Comparison of ENCODE assay signal across 13 mouse cellular contexts in genomic region chr6:82755338-82755737, GRCm38 (mm10). TPM values are rescaled to one million over a fixed set of nuclear protein-coding genes. Genes with fewer than 3 reads are reported as not detected.
DNase-seq lines count a peak whose midpoint lies in the region; ATAC-seq and TF ChIP-seq lines count a peak whose summit lies in the region.
"Had no signal": no experiment of that assay in that cellular context is flagged by ENCODE, and none has a peak within 500 bp of the region (broad histone marks: within the 10 kb centered on the region; RNA-seq: fewer than 3 reads in every experiment).

No protein-coding gene starts in this region.

- ATAC-seq in embryonic facial prominence, embryonic 11.5 days (replicated peaks; ENCODE audit: insufficient number of reproducible peaks, low FRiP score, low TSS enrichment, low read depth): no peak

- DNase-seq in embryonic facial prominence, embryonic 11.5 days (ENCODE audit: low spot score): peak; percentile 10
- DNase-seq in embryonic facial prominence, embryonic 10.5 days (ENCODE audit: low spot score): no peak
- no peak for DNase-seq in left cerebral cortex, adult 2 months (ENCODE audit: extremely low spot score in 1 of 2, low spot score in 2 of 2)
- no peak for DNase-seq in left cerebral cortex, adult 18-20 months (ENCODE audit: low spot score in 2 of 2)
- peak; percentile 19 to 27 for DNase-seq in B cell, adult 2 months
- DNase-seq in urinary bladder, postnatal 36 days (ENCODE audit: low spot score in 2 of 2): no peak
- DNase-seq in left cerebral cortex, postnatal 14 days (ENCODE audit: low spot score in 2 of 2): no peak
- DNase-seq: cerebellum, postnatal 25 days; kidney, adult 9 months; layer of hippocampus, postnatal 36 days; spleen, adult 18-20 months; thymus, adult 18-20 months had no signal

- no peak overlapping the region for H3K4me3 ChIP-seq in embryonic facial prominence, embryonic 11.5 days (ENCODE audit: low read depth, low read length)
- H3K4me3 ChIP-seq in embryonic facial prominence, embryonic 10.5 days: no peak overlapping the region
- H3K4me3 ChIP-seq in left cerebral cortex, adult 2 months: no peak overlapping the region
- H3K4me3 ChIP-seq in bone marrow, adult 2 months (replicated peaks; ENCODE audit: control insufficient read depth, low read depth, low read length): no peak overlapping the region

- H3K9ac ChIP-seq in embryonic facial prominence, embryonic 11.5 days (replicated peaks; ENCODE audit: low read length): no peak overlapping the region

- no peaks in the 10 kb centered on the region for H3K4me1 ChIP-seq in embryonic facial prominence, embryonic 11.5 days (ENCODE audit: control insufficient read depth, insufficient read depth, low read length)
- H3K4me1 ChIP-seq in embryonic facial prominence, embryonic 10.5 days: no peaks in the 10 kb centered on the region
- no peaks in the 10 kb centered on the region; the same call in 1 of the 2 replicates for H3K4me1 ChIP-seq in bone marrow, adult 2 months (ENCODE audit: control insufficient read depth, insufficient read depth, low read length)

- H3K36me3 ChIP-seq in embryonic facial prominence, embryonic 11.5 days (replicated peaks; ENCODE audit: control insufficient read depth, insufficient read depth, low read depth, low read length): no peaks in the 10 kb centered on the region; the same call in 1 of the 2 replicates
- H3K36me3 ChIP-seq in embryonic facial prominence, embryonic 10.5 days (replicated peaks): peaks cover 84% of the 10 kb centered on the region

- H3K4me2 ChIP-seq in embryonic facial prominence, embryonic 11.5 days (ENCODE audit: low read depth, low read length): no peak overlapping the region

- intact Hi-C loops in left cerebral cortex, adult 2 months (cut with DNase I): no loop called here
- intact Hi-C loops in left cerebral cortex, postnatal 14 days (cut with DNase I): no loop called here

- peak; percentile 47 for TF ChIP-seq CTCF in left cerebral cortex, adult 2 months (IDR thresholded peaks at IDR 0.05)
- TF ChIP-seq CTCF in bone marrow, adult 2 months (IDR thresholded peaks at IDR 0.05; ENCODE audit: control insufficient read depth, insufficient read depth, low read length): peak; percentile 72

- no peaks in the 10 kb centered on the region for H3K27me3 ChIP-seq in embryonic facial prominence, embryonic 11.5 days (ENCODE audit: control insufficient read depth, insufficient read depth, low read length)
- H3K27me3 ChIP-seq in embryonic facial prominence, embryonic 10.5 days (replicated peaks; ENCODE audit: low read depth, poor library complexity, severe bottlenecking): no peaks in the 10 kb centered on the region

- no peaks in the 10 kb centered on the region for H3K9me3 ChIP-seq in embryonic facial prominence, embryonic 11.5 days (replicated peaks; ENCODE audit: control insufficient read depth, low read length)
- H3K9me3 ChIP-seq in embryonic facial prominence, embryonic 10.5 days: no peaks in the 10 kb centered on the region

- no peak for TF ChIP-seq POLR2A in bone marrow, adult 2 months (IDR thresholded peaks at IDR 0.05; ENCODE audit: borderline replicate concordance, control insufficient read depth, low read depth, low read length)

- whole genome bisulfite sequencing in embryonic facial prominence, embryonic 11.5 days: 39% methylated on average over 2 of the region's 2 CpGs
- WGBS in embryonic facial prominence, embryonic 10.5 days: 43% methylated on average over 2 of the region's 2 CpGs
- WGBS in bone marrow, adult 2 months: 57% methylated on average over 2 of the region's 2 CpGs

- H3K27ac ChIP-seq in embryonic facial prominence, embryonic 11.5 days (replicated peaks; ENCODE audit: low read depth, low read length): no peak overlapping the region
- H3K27ac ChIP-seq in embryonic facial prominence, embryonic 10.5 days (replicated peaks): no peak overlapping the region
- no peak overlapping the region for H3K27ac ChIP-seq in left cerebral cortex, adult 2 months
- no peak overlapping the region for H3K27ac ChIP-seq in bone marrow, adult 2 months (ENCODE audit: control insufficient read depth, insufficient read depth, low read depth, low read length, poor library complexity)

RNA-seq across cellular contexts. Expression of gene Hk2, which starts 18.9 kb away (rescaled TPM):
- 17.0 and 17.3 TPM in 2 replicates for polyA plus RNA-seq in embryonic facial prominence, embryonic 11.5 days (2014; fragmentation: Nextera tagmentation; extraction: Ambion mirVana)
- polyA plus RNA-seq in embryonic facial prominence, embryonic 10.5 days (2016; fragmentation: Nextera tagmentation; extraction: Ambion mirVana): 27.7 and 32.3 TPM in 2 replicates
- total RNA-seq in left cerebral cortex, adult 2 months (2021): 1 to 10 TPM; 2.9 to 4.1 TPM
- total RNA-seq in left cerebral cortex, adult 18-20 months (2021): 1 to 10 TPM; 2.5 to 4.4 TPM
- 6.8 and 33.9 TPM in 2 replicates for polyA plus RNA-seq in bone marrow, adult 2 months (2011; ENCODE audit: insufficient read depth, insufficient read length, low replicate concordance, missing spikeins)
- total RNA-seq in left cerebral cortex, postnatal 14 days (2021): 1 to 10 TPM; 3.7 TPM

RNA-seq across cellular contexts. Expression of gene Pole4, which starts 50.2 kb away (rescaled TPM):
- polyA plus RNA-seq in embryonic facial prominence, embryonic 11.5 days (2014; fragmentation: Nextera tagmentation; extraction: Ambion mirVana): 116 and 118 TPM in 2 replicates
- 91.8 and 95.3 TPM in 2 replicates for polyA plus RNA-seq in embryonic facial prominence, embryonic 10.5 days (2016; fragmentation: Nextera tagmentation; extraction: Ambion mirVana)
- total RNA-seq in left cerebral cortex, adult 2 months (2021): 10 to 100 TPM; 26.0 to 31.6 TPM
- total RNA-seq in left cerebral cortex, adult 18-20 months (2021): 10 to 100 TPM; 34.5 to 36.1 TPM
- polyA plus RNA-seq in bone marrow, adult 2 months (2011; ENCODE audit: insufficient read depth, insufficient read length, low replicate concordance, missing spikeins): 33.0 and 44.4 TPM in 2 replicates
- 10 to 100 TPM; 31.9 to 34.2 TPM for total RNA-seq in left cerebral cortex, postnatal 14 days (2021)

Comparison
In these comparisons a context has a peak if more than half of its experiments do, and no peak if none do; other contexts are left out.
1. DNase-seq: peak in embryonic facial prominence, embryonic 11.5 days (single experiment) and B cell, adult 2 months (2 of 2); none in embryonic facial prominence, embryonic 10.5 days (single experiment), left cerebral cortex, adult 2 months (0 of 2), left cerebral cortex, adult 18-20 months (0 of 2), urinary bladder, postnatal 36 days (0 of 2) and left cerebral cortex, postnatal 14 days (0 of 2).